In the genomic region with DNA sequence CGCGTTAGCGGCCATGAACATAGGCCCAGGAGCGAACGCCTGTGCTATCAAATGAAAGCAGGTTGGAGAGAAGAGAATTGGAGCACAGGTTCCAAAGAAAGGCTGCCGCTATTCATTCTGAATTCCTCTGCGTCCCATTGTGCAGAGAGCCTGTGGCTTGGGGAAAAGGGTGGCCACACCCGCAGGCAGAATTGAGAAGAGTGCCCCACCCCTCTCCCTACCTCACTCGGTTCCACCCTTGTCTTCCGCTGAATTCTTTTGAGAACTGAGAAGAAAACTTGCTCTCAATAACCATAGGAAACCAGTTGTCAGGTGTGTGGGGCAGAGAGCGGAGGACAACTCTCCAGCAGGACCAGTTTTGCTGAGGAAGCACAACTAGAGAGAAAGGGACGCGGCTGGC, we compare ENCODE assay signal across 14 mouse cellular contexts. TPM values are rescaled to one million over a fixed set of nuclear protein-coding genes. Genes with fewer than 3 reads are reported as not detected.
DNase-seq lines count a peak whose midpoint lies in the region; ATAC-seq and TF ChIP-seq lines count a peak whose summit lies in the region.
"Had no signal": no experiment of that assay in that cellular context is flagged by ENCODE, and none has a peak within 500 bp of the region (broad histone marks: within the 10 kb centered on the region; RNA-seq: fewer than 3 reads in every experiment).

No protein-coding gene starts in this region.

- no peak overlapping the region for H3K27ac ChIP-seq in heart, embryonic 14.5 days (replicated peaks in 1 of 2; ENCODE audit: control insufficient read depth in 1 of 2, insufficient read depth in 1 of 2, low read depth in 2 of 2, low read length in 2 of 2)
- H3K27ac ChIP-seq in spleen, adult 2 months (ENCODE audit: insufficient read depth, low read length), result 0 out of 2 replicates have a peak overlapping the region, but pooled peaks have one; percentile 6
- H3K27ac ChIP-seq: embryonic facial prominence, embryonic 12.5 days had no signal

- no peak for TF ChIP-seq CTCF in spleen, adult 2 months (IDR thresholded peaks at IDR 0.05; ENCODE audit: extremely low read depth, insufficient read depth, insufficient read length, insufficient replicate concordance)

- TF ChIP-seq POLR2A in spleen, adult 2 months (IDR thresholded peaks at IDR 0.05; ENCODE audit: low read depth, low read length), result no peak

- DNase-seq in heart, adult 11 months, result no peak
- no peak for DNase-seq in spleen, adult 2 months (ENCODE audit: low read depth in 1 of 2, low spot score in 2 of 2)
- no peak for DNase-seq in spleen, postnatal 4 days (ENCODE audit: low spot score in 2 of 2)
- DNase-seq in cerebellum, postnatal 36 days, result no peak
- DNase-seq in gastrocnemius, postnatal 36 days, result no peak
- DNase-seq: cerebellum, postnatal 14 days; heart, postnatal 36 days; kidney, postnatal 10 days; thymus, adult 2 months had no signal

- 0 out of 2 replicates have a peak overlapping the region, but pooled peaks have one; percentile 4 for H3K4me2 ChIP-seq in heart, embryonic 14.5 days (ENCODE audit: low read length)
- H3K4me2 ChIP-seq: embryonic facial prominence, embryonic 12.5 days had no signal

- no peak overlapping the region for H3K4me3 ChIP-seq in heart, embryonic 14.5 days (ENCODE audit: control insufficient read depth in 1 of 2, insufficient read depth in 1 of 2, low read depth in 1 of 2, low read length in 2 of 2)
- no peak overlapping the region for H3K4me3 ChIP-seq in spleen, adult 2 months (ENCODE audit: extremely low read depth, insufficient read depth, insufficient read length)
- H3K4me3 ChIP-seq: embryonic facial prominence, embryonic 12.5 days; megakaryocyte, embryonic 14.5 days had no signal

- no peak overlapping the region for H3K9ac ChIP-seq in heart, embryonic 14.5 days (ENCODE audit: low read length)
- H3K9ac ChIP-seq: embryonic facial prominence, embryonic 12.5 days had no signal

- H3K4me1 ChIP-seq in heart, embryonic 14.5 days (ENCODE audit: control insufficient read depth in 2 of 2, insufficient read depth in 2 of 2, low read length in 2 of 2), result peaks cover 9 to 12% of the 10 kb centered on the region in 2 experiments
- peaks cover 15% of the 10 kb centered on the region; the same call in 1 of the 2 replicates for H3K4me1 ChIP-seq in spleen, adult 2 months (ENCODE audit: control insufficient read depth, insufficient read depth, insufficient read length)

- ATAC-seq in heart, embryonic 14.5 days (ENCODE audit: insufficient number of reproducible peaks, insufficient read depth, low FRiP score, low read depth), result no peak
- ATAC-seq in common myeloid progenitor, adult 5-6 weeks (replicated peaks; ENCODE audit: low read depth, poor library complexity, severe bottlenecking), result 0 out of 2 replicates have a peak, but pooled peaks have one; percentile 42
- ATAC-seq: inflammation-experienced regulatory T-cells, adult 6 months had no signal

- intact Hi-C loops in gastrocnemius, postnatal 36 days (cut with DNase I), result no loop called here

- H3K9me3 ChIP-seq in heart, embryonic 14.5 days (ENCODE audit: control insufficient read depth, low read length), result no peaks in the 10 kb centered on the region
- H3K9me3 ChIP-seq: embryonic facial prominence, embryonic 12.5 days had no signal

- H3K36me3 ChIP-seq in heart, embryonic 14.5 days (ENCODE audit: control insufficient read depth, insufficient read depth, low read length), result no peaks in the 10 kb centered on the region
- no peaks in the 10 kb centered on the region for H3K36me3 ChIP-seq in spleen, adult 2 months (ENCODE audit: control insufficient read depth, insufficient read depth, low read length)
- H3K36me3 ChIP-seq: embryonic facial prominence, embryonic 12.5 days had no signal

- no peaks in the 10 kb centered on the region for H3K27me3 ChIP-seq in heart, embryonic 14.5 days (ENCODE audit: control insufficient read depth, insufficient read depth, low read length)
- H3K27me3 ChIP-seq in spleen, adult 2 months (ENCODE audit: control insufficient read depth, insufficient read depth, low read length), result no peaks in the 10 kb centered on the region
- H3K27me3 ChIP-seq: embryonic facial prominence, embryonic 12.5 days had no signal

- WGBS in heart, embryonic 14.5 days, result 46% methylated on average over 13 of the region's 13 CpGs
- 54% methylated on average over 13 of the region's 13 CpGs for WGBS in spleen, adult 2 months

RNA-seq across cellular contexts. Expression of a gene that starts 10.9 kb away (rescaled TPM):
- polyA plus RNA-seq in heart, embryonic 14.5 days (2014; fragmentation: Nextera tagmentation; extraction: Ambion mirVana), result 78.3 and 81.0 TPM in 2 replicates
- polyA plus RNA-seq in spleen, adult 2 months (2012; rRNA removed), result 37.8 and 54.8 TPM in 2 replicates
- 28.7 and 41.7 TPM in 2 replicates for total RNA-seq in common myeloid progenitor, adult 5-6 weeks (2017)
- total RNA-seq in gastrocnemius, postnatal 36 days (2021), result 100 to 1,000 TPM; 164 to 192 TPM
